Mouse (Mus musculus) midbrain, embryonic 15.5 days (tissue): ENCODE results near the gene Kcnc3. TPM values are rescaled to one million over a fixed set of nuclear protein-coding genes. Genes with fewer than 3 reads are reported as not detected.

ENCODE experiments used
- ATAC-seq: fragments of 200-750 bp; cut with Nextera tagmentation; replicated peaks from 2 replicates; pipeline ENCODE4 v1.8.0; 2017; ENCODE audit warnings: moderate TSS enrichment
- H3K27ac ChIP-seq: fragments of 300-500 bp; sonication (generic); 2 replicates; pipeline ENCODE4 v1.5.1; 2015; ENCODE audit warnings: mild to moderate bottlenecking, inconsistent platforms
- H3K27me3 ChIP-seq: fragments of 300-500 bp; sonication (generic); replicated peaks from 2 replicates; pipeline ENCODE4 v1.6.1; 2015; ENCODE audit warnings: inconsistent platforms
- H3K36me3 ChIP-seq: fragments of 300-500 bp; sonication (generic); replicated peaks from 2 replicates; pipeline ENCODE4 v1.6.1; 2015; ENCODE audit warnings: inconsistent platforms
- H3K4me1 ChIP-seq: fragments of 300-500 bp; sonication (generic); 2 replicates; pipeline ENCODE4 v1.6.1; 2015; ENCODE audit warnings: inconsistent platforms
- H3K4me2 ChIP-seq: fragments of 300-500 bp; sonication (generic); 2 replicates; pipeline ENCODE4 v1.6.1; 2015; ENCODE audit warnings: inconsistent platforms, mild to moderate bottlenecking, moderate library complexity
- H3K4me3 ChIP-seq: fragments of 300-500 bp; sonication (generic); 2 replicates; pipeline ENCODE4 v1.5.1; 2015; ENCODE audit warnings: mild to moderate bottlenecking, inconsistent platforms
- H3K9ac ChIP-seq: fragments of 300-500 bp; sonication (generic); 2 replicates; pipeline ENCODE4 v1.6.1; 2015; ENCODE audit warnings: mild to moderate bottlenecking, inconsistent platforms
- H3K9me3 ChIP-seq: fragments of 300-500 bp; sonication (generic); 2 replicates; pipeline ENCODE4 v1.6.1; 2016; ENCODE audit warnings: inconsistent platforms
- WGBS: fragments of 180-500 bp; shearing (Covaris S2); methylation state at CpG from one replicate; pipeline ENCODE4 v1.1.7; 2015; ENCODE audit warnings: mixed read lengths; 5-methylcytosine and 5-hydroxymethylcytosine counted together
- polyA plus RNA-seq: library from polyadenylated mRNA; unstranded; fragments of >200 nt; fragmentation: Nextera tagmentation; extraction: Ambion mirVana; gene quantifications from 2 replicates; pipeline ENCODE4 v1.2.1, GENCODE M21; 2015

The Kcnc3 gene
- polyA plus RNA-seq, 1 experiment from 2014 or later: 8.0 TPM

GRCm38 (mm10) chr7:44623714-44624542, 33.5 kb downstream of the Kcnc3 start:
- Histone ChIP-seq H3K9me3 (no peaks in the 10 kb centered on the region), H3K27me3 (no peaks in the 10 kb centered on the region), H3K36me3 (no peaks in the 10 kb centered on the region), H3K4me2 (no peak overlapping the region), H3K9ac (no peak overlapping the region), H3K27ac (no peak overlapping the region), H3K4me1 (no peaks in the 10 kb centered on the region), H3K4me3 (no peak overlapping the region)
- WGBS: 47% methylated on average over 18 of the region's 18 CpGs
- no peak for ATAC-seq

GRCm38 (mm10) chr7:44624543-44624826, 34.0 kb downstream of the Kcnc3 start:
- Histone ChIP-seq H3K4me3 (no peak overlapping the region), H3K27ac (no peak overlapping the region), H3K9ac (no peak overlapping the region), H3K4me2 (no peak overlapping the region), H3K9me3 (no peaks in the 10 kb centered on the region), H3K4me1 (no peaks in the 10 kb centered on the region), H3K27me3 (no peaks in the 10 kb centered on the region), H3K36me3 (no peaks in the 10 kb centered on the region)
- ATAC-seq: no peak
- 79% methylated on average over 3 of the region's 3 CpGs for WGBS

- no peak overlapping the region for H3K27ac ChIP-seq
- WGBS: 66% methylated on average over 14 of the region's 14 CpGs
- no peak overlapping the region for H3K4me2 ChIP-seq
- no peak overlapping the region for H3K9ac ChIP-seq
- H3K27me3 ChIP-seq: no peaks in the 10 kb centered on the region
- no peaks in the 10 kb centered on the region for H3K4me1 ChIP-seq
- ATAC-seq: no peak
- no peaks in the 10 kb centered on the region for H3K36me3 ChIP-seq
- no peak overlapping the region for H3K4me3 ChIP-seq
- H3K9me3 ChIP-seq: no peaks in the 10 kb centered on the region
Observed at GRCm38 (mm10) chr7:44624828-44625227, 34.4 kb downstream of the Kcnc3 start.

- no peak overlapping the region for H3K4me3 ChIP-seq
- no peaks in the 10 kb centered on the region for H3K9me3 ChIP-seq
- WGBS: 87% methylated on average over 13 of the region's 13 CpGs
- no peak for ATAC-seq
- H3K27ac ChIP-seq: no peak overlapping the region
- H3K4me1 ChIP-seq: no peaks in the 10 kb centered on the region
- H3K9ac ChIP-seq: no peak overlapping the region
- H3K4me2 ChIP-seq: no peak overlapping the region
- no peaks in the 10 kb centered on the region for H3K36me3 ChIP-seq
- H3K27me3 ChIP-seq: no peaks in the 10 kb centered on the region
Observed at GRCm38 (mm10) chr7:44625241-44626067, 35.0 kb downstream of the Kcnc3 start.

- H3K36me3 ChIP-seq: no peaks in the 10 kb centered on the region
- ATAC-seq: no peak
- no peak overlapping the region for H3K27ac ChIP-seq
- H3K4me2 ChIP-seq: no peak overlapping the region
- no peak overlapping the region for H3K4me3 ChIP-seq
- H3K4me1 ChIP-seq: no peaks in the 10 kb centered on the region
- H3K27me3 ChIP-seq: no peaks in the 10 kb centered on the region
- no peak overlapping the region for H3K9ac ChIP-seq
- WGBS: 69% methylated on average over 1 of the region's 1 CpGs
- H3K9me3 ChIP-seq: no peaks in the 10 kb centered on the region
Observed at GRCm38 (mm10) chr7:44626068-44626385, 35.6 kb downstream of the Kcnc3 start.

- no peak overlapping the region for H3K9ac ChIP-seq
- WGBS: 88% methylated on average over 13 of the region's 13 CpGs
Observed at GRCm38 (mm10) chr7:44626966-44627365, 36.5 kb downstream of the Kcnc3 start.

GRCm38 (mm10) chr7:44628402-44629034, 38.1 kb downstream of the Kcnc3 start:
- Histone ChIP-seq H3K27ac (no peak overlapping the region), H3K27me3 (peaks cover 6% of the 10 kb centered on the region; the same call in 1 of the 2 replicates), H3K4me3 (no peak overlapping the region), H3K4me1 (no peaks in the 10 kb centered on the region), H3K36me3 (no peaks in the 10 kb centered on the region), H3K9me3 (no peaks in the 10 kb centered on the region), H3K4me2 (no peak overlapping the region), H3K9ac (no peak overlapping the region)
- WGBS: 82% methylated on average over 15 of the region's 15 CpGs
- no peak for ATAC-seq

More at GRCm38 (mm10) chr7:44626966-44627365, 36.5 kb downstream of the Kcnc3 start:
- ATAC-seq: no peak
- no peak overlapping the region for H3K27ac ChIP-seq
- no peaks in the 10 kb centered on the region for H3K4me1 ChIP-seq
- H3K4me3 ChIP-seq: no peak overlapping the region
- H3K4me2 ChIP-seq: no peak overlapping the region
- H3K9me3 ChIP-seq: no peaks in the 10 kb centered on the region
- H3K27me3 ChIP-seq: no peaks in the 10 kb centered on the region
- H3K36me3 ChIP-seq: no peaks in the 10 kb centered on the region

- H3K4me1 ChIP-seq: no peaks in the 10 kb centered on the region
- H3K27ac ChIP-seq: no peak overlapping the region
- H3K9ac ChIP-seq: no peak overlapping the region
- ATAC-seq: no peak
- no peak overlapping the region for H3K4me3 ChIP-seq
- peaks cover 6% of the 10 kb centered on the region; the same call in 1 of the 2 replicates for H3K27me3 ChIP-seq
- H3K9me3 ChIP-seq: no peaks in the 10 kb centered on the region
- H3K36me3 ChIP-seq: no peaks in the 10 kb centered on the region
- no peak overlapping the region for H3K4me2 ChIP-seq
- WGBS: 83% methylated on average over 13 of the region's 13 CpGs
Observed at GRCm38 (mm10) chr7:44630437-44630836, 40.0 kb downstream of the Kcnc3 start.

- no peaks in the 10 kb centered on the region for H3K9me3 ChIP-seq
- 31% methylated on average over 13 of the region's 13 CpGs for WGBS
- H3K27me3 ChIP-seq: peaks cover 11% of the 10 kb centered on the region; the same call in 1 of the 2 replicates
- H3K4me3 ChIP-seq: no peak overlapping the region
- H3K36me3 ChIP-seq: no peaks in the 10 kb centered on the region
- no peak overlapping the region for H3K4me2 ChIP-seq
- no peak for ATAC-seq
- H3K4me1 ChIP-seq: no peaks in the 10 kb centered on the region
- H3K27ac ChIP-seq: no peak overlapping the region
- H3K9ac ChIP-seq: no peak overlapping the region
Observed at GRCm38 (mm10) chr7:44632676-44633075, 42.2 kb downstream of the Kcnc3 start.

GRCm38 (mm10) chr7:44633407-44633806, 42.9 kb downstream of the Kcnc3 start:
- no peak for ATAC-seq
- Histone ChIP-seq H3K4me1 (no peaks in the 10 kb centered on the region), H3K9me3 (no peaks in the 10 kb centered on the region), H3K9ac (no peak overlapping the region), H3K36me3 (no peaks in the 10 kb centered on the region), H3K4me2 (no peak overlapping the region), H3K27me3 (peaks cover 16% of the 10 kb centered on the region), H3K4me3 (no peak overlapping the region), H3K27ac (no peak overlapping the region)
- WGBS: 14% methylated on average over 15 of the region's 15 CpGs

- Histone ChIP-seq H3K9me3 (no peaks in the 10 kb centered on the region), H3K27ac (no peak overlapping the region), H3K4me2 (no peak overlapping the region), H3K4me3 (no peak overlapping the region), H3K27me3 (peaks cover 46% of the 10 kb centered on the region), H3K9ac (no peak overlapping the region), H3K36me3 (no peaks in the 10 kb centered on the region), H3K4me1 (no peaks in the 10 kb centered on the region)
- WGBS: 82% methylated on average over 9 of the region's 9 CpGs
- no peak for ATAC-seq
Observed at GRCm38 (mm10) chr7:44636684-44637083, 46.2 kb downstream of the Kcnc3 start.

GRCm38 (mm10) chr7:44638663-44639062, 48.2 kb downstream of the Kcnc3 start:
- H3K4me2 ChIP-seq: peak overlapping the region; percentile 20

More at GRCm38 (mm10) chr7:44638663-44639062, 48.2 kb downstream of the Kcnc3 start:
- H3K27ac ChIP-seq: no peak overlapping the region
- no peaks in the 10 kb centered on the region for H3K36me3 ChIP-seq
- no peaks in the 10 kb centered on the region for H3K4me1 ChIP-seq
- no peak overlapping the region for H3K4me3 ChIP-seq
- 7% methylated on average over 16 of the region's 16 CpGs for WGBS
- H3K27me3 ChIP-seq: peaks cover 47% of the 10 kb centered on the region
- H3K9ac ChIP-seq: no peak overlapping the region
- no peak for ATAC-seq
- no peaks in the 10 kb centered on the region for H3K9me3 ChIP-seq
